Mouse (Mus musculus) 416B (cell line): Measurements from ENCODE around the gene March5.
"Not testable (repeated sequence)": the region's sequence is repeated elsewhere in the genome, so short reads cannot be mapped to it uniquely, and the experiment has no call there.

Source experiments
- DNase-seq: peaks from one replicate; pipeline ENCODE4 v3.0.0; 2011; ENCODE audit warnings: low read depth

The March5 gene

GRCm38 (mm10) chr19:37207303-37208175, at the start of gene March5:
Gene March5, plus strand, starts transcription at chr19:37207543.
- DNase-seq: peak; percentile 75

DNA sequence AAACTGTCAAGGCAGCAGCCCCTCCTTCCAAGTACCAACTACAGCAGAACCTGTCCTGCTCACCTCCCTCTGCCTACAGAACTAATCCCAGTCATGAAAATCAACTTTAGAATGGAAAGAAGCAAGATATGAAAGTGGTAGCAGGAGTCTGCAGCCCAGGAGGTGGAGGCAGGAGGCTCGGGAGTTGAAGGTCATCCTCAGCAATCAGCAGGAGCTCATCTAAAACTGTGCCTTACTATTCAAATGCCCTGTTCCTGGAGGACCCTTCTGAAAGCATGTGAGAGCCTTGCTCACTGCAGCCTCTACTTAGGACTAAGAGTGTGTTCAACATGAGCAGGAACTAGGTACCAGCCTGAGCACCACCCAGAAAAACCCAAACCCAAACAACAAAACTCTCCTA, 35.2 kb upstream of the March5 start:
- no peak for DNase-seq

DNA sequence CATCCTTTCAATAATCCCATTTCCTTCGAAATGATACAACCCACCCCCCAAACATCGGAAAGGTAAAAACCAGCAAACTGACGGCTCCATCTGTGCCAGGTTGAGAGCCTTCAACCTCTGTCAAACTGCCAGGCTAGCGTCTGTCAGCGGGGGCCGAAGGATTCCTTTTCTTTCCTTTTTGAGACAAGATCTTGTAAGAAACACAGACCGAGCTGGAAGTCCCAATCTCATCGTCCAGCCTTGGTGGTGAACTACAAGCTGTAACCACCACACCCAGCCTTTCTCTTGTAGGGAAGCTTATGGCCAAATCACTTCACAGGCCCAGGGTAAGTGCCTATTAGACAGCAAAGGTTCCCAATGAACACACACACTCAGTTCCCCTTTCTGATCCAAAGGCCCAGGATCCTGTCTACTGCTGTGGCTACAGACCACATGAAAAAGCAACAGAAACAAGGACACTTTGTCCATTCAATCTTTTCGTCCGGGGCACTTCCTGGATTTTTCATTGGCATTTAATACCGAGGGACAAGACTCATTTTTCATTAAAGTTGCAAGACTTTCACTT, 34.7 kb upstream of the March5 start:
- DNase-seq: peak; percentile 31

- DNase-seq: no peak
Observed at GRCm38 (mm10) chr19:37173331-37174115, 33.8 kb upstream of the March5 start.

DNA sequence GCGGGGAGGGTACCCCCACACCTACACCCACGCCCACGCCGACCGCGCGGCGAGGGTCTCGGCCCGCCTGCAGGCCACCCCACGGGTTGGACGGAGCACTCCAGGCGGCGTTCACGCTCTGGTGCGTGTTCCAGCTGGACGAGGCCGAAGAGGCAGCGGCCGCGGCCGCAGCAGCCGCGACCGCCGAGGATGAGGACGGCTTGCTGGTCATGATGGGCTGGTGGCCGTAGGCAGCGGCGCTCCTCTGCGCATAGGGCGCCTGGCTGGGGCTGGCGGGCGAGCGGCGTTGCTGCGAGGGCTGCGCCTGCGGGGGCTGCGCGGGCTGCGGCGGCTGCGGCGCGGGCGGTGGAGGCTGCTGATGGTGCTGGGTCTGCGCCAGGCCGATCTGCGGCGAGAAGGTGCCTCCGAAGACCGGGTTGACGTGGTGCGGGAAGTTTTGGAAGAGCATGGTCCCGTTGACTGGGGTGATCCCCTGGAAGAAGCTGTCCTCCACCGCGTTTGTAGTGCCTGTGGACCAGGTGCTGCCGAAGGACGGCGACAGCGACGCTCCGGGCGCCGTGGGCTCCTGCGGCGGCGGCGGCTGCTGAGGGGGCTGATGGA, 33.1 kb upstream of the March5 start:
- no peak for DNase-seq

- DNase-seq: peak; percentile 85
Observed at GRCm38 (mm10) chr19:37174716-37175435, 32.5 kb upstream of the March5 start.

DNA sequence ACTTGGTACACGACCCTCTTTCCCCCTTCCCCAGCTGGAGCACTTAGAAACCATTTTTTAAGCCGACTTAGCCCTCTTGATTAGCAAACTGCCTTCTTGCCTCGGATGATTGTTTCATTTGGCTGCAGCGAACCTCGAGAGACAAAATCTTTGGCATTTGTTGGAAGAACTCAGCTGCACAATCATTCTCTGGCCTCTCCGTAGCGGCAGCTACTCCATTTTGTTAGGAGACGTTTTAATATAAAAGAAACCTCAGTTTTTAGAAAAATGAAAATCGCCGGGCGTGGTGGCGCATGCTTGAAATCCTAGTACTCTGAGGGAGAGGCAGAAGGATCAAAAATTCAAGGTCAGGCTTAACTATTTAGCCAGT, 31.9 kb upstream of the March5 start:
- no peak for DNase-seq

DNA sequence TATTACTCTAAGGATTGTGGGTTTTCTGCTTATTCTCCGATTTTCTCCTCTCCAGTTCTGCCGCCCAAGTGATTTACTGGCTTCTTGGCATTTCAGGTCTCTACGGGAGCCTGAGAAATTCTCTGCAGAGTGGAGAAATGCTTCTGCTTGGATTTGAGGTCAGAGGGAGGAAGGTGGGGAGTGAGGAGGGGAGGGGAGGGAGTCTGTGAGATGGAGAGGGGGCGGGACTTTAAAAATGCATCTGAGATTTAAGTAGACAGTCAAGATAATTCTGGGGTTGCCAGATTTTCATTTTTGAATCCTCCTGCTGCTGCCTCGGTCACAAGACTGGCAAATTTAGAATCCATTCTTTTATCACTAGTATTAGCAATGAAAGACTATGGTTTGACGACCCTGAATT, 31.4 kb upstream of the March5 start:
- peak; percentile 65 for DNase-seq

GRCm38 (mm10) chr19:37176879-37177462, 30.4 kb upstream of the March5 start:
- no peak for DNase-seq

DNA sequence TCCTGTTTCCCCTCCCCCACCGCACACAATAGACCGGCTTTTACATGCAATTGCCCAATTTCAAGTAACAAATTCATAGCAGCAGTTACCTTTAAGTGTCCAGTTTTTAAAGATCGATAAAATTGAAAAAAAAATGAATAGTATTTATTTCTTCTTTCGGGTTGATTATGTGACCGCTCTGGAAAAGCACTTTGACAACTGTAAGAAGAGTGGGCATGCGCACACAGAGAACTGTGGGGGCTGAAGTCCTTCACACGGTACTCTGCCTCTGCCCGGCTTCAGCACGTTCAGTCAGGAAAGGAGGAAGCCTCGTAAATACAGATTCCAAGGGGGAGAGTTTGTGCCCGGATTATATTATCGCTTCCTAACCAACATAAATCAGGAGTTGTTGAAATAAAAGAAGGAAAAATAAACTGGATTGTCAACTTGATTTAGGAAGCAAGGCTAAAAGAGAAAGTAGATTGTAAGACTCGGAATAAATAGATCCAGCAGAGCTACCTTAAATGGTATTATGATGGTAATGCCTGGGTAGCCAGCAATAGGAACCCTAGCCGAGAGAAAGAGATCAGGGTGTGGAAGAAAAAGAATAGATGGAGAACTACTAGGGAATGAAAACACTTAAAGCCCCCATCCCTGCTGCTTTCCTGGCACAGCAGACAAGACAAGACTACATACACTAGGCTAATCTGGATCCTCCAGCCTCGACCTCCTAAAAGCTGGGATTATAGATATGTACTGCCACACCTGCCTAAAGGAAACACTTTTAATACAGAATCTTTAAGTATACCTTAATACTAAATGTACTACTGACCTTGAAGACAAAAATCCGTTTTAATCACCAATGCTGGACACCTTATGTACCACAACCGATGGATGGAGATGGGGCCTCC, 29.3 kb upstream of the March5 start:
- peak; percentile 84 for DNase-seq

GRCm38 (mm10) chr19:37188366-37188948, 18.9 kb upstream of the March5 start:
- DNase-seq: no peak

DNA sequence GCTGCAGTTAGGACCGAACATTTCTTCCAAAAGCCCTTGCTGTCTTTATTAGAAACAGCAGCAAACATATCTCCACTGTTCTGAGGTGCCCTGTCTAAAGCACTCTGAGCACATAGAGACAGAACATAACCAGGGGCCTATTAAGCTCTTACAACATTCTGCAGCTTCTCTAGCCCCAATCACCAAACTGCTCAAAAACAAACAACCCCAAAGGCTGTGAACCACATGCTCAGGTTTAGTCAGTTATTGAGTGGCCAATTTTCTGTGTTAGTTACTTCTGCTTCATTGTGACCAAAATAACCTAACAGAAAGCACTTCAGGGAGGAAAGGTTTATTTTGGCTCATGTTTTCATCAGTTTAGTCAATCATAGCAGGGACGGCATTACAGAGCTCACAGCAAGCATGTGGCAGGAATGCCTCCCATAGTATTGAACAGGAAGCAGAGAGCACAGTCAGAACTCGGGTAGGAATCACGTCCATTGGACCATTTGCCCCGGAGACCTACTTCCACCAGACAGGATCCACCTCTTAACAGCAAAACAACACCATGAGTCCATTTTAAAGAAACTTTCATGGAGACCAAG, 14.8 kb upstream of the March5 start:
- DNase-seq: no peak

DNA sequence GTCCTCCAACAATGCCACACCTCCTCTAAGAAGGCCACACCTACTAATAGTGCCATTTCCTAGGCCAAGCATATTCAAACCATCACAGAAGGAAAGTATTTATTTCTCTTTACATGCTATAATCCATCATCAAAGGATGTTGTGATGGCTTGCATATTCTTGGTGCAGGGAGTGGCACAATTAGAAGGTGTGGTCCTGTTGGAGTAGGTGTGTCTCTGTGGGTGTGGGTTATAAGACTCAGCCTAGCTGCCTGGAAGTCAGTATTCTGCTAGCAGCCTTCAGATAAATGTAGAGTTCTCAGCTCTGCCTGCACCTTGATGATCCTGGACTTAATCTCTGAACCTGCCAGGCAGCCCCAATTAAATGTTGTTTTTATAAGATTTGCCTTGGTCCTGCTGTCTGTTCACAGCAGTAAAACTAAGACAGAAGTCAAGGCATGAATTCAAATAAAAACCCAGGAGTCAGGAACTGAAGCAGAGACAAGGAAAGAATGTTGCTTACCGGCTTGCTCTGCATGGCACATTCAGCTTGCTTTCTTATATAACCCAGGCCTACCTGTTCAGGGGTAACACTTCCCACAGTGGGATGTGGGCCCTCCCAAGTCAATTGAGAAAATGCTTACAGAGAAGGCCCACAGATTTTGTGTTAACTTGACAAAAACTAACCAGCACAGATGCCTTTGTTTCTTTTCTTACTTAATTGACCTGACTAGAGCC, 9.0 kb upstream of the March5 start:
- no peak for DNase-seq

GRCm38 (mm10) chr19:37199889-37200288, 7.5 kb upstream of the March5 start:
- DNase-seq: no peak

- DNase-seq: no peak
Observed at GRCm38 (mm10) chr19:37203371-37203770, 4.0 kb upstream of the March5 start.

- not testable (repeated sequence) for DNase-seq
Observed at GRCm38 (mm10) chr19:37205155-37205554, 2.2 kb upstream of the March5 start.

GRCm38 (mm10) chr19:37206641-37207302, 571 bp upstream of the March5 start:
- DNase-seq: peak; percentile 51

GRCm38 (mm10) chr19:37208176-37208755, 923 bp downstream of the March5 start, which contains the start of gene Cpeb3:
Gene Cpeb3, minus strand, starts transcription at chr19:37208601.
- DNase-seq: peak; percentile 66
